Mouse (Mus musculus): Measurements from ENCODE around the gene Piezo1.
A peak's percentile ranks its signal among the peaks of the same experiment; 100 is the strongest.

Piezo1 gene

DNA sequence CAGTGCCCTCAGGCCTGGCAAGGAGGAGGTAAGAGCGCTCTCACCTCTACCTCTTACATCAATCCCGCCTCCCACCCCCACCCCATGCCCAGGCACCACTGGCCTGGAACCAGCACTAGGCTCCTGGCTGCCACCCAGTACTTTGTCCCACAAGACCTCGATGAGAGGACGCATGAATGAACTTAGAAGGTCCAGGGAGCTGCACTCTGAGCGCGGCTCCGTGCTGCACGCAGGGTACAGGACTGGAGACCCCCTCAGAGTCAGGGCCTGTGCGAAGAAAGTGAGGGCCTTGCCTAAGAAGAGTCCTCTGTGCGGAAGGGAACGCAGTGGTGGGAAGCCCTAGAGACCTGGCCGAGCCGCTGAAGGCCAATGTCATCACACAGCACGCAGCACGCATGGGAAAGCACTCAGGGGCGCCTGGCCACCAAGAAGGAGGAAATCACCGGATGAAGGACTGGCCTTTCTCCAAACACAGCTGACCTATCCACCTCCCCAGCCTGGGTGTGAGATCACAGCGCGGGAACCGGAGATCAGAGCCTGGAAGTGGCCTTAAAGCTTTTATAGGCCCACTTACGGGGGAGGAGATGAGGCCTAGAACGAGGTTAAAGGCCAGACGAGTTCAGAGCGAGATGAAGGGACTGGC, 4.2 kb downstream of the Piezo1 start:
- no peak for DNase-seq (ENCODE audit: low read depth, low spot score)

DNA sequence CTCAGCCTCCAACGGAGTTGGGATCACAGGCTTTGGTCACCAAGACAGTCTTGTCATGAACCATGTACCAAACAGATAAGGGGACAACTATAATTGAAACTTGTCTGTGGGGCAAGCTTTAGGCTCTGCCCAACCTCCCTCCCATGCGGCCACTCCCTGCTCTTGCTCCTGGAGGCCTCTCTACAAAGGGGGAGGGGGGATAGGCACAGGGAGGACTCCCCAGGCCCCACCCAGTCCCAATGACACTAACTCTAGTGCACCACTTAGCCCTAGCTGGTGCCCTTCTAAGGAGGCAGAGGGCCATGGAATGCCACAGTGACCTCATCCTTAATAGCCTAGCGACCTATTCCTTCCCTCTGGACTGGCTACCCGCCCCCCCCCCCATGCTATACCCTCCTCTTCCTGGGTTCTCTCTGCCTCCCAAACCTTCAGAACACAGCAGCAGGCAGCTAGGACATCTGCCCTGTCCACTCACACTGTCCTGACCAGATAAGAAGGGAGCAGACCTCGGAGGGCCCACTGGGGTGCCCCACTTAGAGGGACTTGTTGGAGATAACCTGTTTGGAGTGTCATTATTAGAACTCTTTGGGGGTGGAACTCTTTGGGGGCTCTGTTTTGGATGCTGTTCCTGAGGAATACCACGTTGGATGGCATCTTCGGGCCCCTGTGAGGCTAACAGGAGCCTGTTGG, 4.9 kb downstream of the Piezo1 start:
- no peak for DNase-seq (ENCODE audit: low read depth, low spot score)

DNA sequence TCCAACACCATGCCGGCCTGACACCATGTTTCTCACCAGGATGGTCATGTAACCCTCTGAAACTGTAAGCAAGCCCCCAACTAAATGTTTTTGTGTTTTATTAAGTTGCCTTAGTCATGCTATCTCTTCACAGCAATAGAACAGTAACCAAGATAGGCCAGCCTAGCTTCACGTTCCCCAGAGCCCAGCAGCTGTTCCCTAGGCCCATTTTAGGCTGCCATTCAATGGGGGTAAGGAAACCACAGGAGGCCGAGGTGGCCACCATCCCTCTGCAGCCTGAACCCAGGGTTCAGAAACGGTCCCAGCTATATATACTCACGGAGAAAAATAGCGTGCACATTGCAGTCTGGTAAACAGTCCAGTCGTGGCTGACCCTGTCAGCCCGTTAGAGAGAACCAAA, 7.0 kb downstream of the Piezo1 start:
- DNase-seq (ENCODE audit: low read depth, low spot score), result no peak

DNA sequence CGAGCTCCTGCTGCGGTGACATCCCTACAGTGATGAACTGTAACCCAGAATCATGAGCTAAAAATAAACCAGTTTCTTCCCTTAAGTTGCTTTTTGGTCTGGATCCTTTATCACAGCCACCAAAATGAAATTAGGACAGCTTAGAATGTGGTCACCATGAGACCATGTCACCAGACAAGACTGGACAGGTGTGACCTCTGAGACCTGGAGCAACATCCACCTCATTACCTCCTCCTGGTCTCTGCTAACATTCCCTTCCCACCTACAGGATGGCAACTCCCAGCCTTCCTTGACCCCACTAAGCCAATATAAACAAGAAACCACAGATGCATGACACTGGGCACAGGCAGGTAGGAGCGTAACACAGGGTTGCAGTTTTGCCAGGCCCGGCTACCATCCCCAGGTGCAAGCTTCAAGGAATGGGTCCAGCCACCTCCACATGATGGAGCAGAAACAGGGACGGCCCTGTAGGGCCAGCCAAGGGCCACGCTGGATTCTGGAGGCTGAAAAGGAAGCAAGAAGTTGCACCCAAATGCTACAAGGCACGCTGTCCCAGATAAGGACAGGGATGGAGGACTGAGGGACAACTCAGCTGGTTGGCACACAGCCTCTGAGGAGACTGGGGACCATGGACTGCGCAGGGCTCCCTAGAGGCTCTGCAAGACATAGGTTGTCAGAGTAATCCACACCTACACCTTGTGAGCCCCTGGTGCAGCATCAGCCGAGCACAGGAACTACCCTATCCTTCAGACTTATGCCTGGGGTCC, 12.6 kb downstream of the Piezo1 start:
- no peak for DNase-seq (ENCODE audit: low read depth, low spot score)

DNA sequence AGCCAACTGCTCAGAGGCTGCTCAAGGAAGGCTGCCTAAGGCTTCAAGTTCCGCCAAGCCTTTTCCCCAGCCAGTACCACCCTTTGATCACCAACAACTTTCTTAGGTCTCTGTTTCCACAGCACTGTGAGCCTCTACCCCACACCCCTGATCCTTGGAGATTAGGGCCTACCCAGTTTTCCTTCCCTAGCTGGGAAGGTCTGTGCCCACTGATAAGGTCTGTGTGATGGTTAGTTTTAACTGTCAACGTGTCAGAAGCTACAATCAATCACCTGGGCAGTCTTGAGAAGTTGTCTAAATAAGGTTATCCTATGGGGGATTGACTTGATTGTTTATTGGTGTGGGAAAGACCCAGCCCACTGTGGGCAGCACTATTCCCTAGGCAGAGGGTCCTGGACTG, 13.3 kb downstream of the Piezo1 start:
- no peak for DNase-seq (ENCODE audit: low read depth, low spot score)

DNA sequence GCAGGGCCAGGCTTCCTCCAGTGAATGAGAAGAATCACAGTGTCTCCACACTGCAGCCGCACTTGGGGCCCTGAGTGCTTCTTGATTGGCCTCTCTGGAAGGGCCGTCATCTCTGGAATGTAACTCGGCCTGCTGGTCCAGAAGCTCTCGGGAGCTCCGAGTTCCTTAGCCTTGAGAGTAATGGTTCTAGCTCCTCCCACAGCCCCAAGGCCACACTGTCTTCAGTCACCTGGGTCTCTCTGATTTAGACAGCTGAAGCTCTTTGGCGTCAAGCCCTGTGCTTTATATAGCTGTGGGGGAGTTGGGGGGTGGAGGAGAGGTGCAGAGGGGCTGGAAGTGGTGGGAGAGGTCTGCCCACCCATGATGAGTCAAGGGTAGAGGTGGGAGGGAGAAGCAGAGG, 14.1 kb downstream of the Piezo1 start:
- peak; percentile 87 for DNase-seq (ENCODE audit: low read depth, low spot score)

DNA sequence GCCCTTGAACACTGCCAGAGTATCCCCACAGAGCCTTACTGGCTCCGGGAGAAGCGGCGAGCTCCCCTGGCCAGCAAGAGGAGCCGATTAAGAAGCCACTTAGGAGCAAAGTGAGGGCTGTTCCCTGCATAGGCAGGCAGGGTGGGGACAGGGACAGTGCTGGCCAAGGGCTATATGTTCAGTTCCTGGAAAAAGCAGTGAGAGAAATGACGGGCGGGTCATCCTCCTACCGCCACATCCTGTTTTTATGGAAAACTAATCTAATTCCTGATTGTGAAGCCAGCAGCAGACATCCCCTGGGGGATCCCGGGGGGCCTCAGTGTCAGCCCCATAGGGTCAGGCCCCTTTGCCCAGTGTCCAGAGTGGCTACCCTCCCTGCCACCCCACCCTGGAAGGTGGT, 19.8 kb downstream of the Piezo1 start:
- DNase-seq (ENCODE audit: low read depth, low spot score), result no peak

DNA sequence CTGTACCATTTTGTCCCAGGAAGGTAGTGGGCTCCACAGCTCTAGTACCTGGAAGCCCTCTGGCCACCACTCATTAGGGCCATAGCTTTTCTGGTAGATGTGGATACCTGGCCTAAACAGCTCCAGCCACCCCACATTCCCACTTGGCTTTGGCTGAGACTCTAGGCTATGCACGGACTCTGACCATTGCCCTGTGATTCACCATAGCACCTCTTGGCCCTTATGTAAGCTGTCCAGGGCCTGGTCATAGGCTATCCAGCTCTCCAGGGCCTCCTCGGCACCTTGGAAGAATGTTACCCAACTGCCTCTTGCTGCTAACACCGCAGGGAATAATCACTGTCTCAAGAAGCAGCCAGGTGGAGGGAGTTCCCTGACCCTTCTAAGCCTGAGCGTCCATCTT, 22.0 kb downstream of the Piezo1 start:
- no peak for DNase-seq (ENCODE audit: low read depth, low spot score)

DNA sequence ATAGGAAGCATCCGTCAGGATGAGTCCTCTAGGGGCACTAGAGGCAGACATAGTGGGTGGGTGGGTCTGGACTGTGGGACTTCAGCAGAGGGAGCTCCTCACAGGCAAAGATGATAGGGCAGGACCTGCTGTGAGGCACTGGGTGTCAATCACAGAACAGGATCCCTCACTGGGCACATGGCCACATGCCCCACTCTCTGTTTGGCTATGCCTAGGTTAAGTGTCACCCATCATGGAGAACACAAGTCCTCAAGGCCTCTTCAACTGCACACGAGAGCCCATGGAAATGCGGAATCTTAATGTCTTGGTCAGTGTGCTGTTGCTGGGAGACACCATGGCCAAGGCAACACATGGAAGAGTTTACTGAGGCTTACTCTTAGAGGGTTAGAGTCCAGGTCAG, 23.2 kb downstream of the Piezo1 start:
- no peak for DNase-seq (ENCODE audit: low read depth, low spot score)

DNA sequence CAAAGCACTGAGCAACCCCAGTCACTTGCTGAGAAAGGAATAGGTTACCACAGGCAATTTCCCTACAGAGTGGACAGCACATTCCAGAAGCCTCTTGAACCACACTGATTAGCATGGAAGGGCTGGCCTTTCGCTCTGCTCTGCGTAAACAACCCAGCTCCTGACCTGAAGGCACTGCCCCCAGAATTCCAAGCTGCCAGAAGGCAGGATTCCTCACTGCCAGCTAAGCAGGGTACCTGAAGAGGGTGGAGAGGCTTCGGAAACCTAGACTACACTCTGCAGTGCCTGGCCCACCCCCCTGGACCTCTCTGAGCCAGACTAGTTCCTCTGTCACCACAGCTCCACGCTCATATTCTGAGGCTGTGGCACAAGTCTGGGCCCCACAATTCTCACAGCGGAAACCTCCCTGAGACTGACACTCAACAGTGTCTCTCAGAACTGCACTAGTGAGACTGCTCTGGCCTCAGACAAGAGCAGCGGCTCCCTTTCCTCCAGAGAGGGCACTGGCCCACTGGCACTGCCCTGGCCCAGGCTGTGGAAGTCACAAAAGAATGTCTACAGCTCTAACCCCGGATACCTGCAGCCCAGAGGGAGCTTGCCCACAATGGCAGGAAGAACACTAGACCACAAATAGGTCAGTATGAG, 24.5 kb downstream of the Piezo1 start:
- DNase-seq (ENCODE audit: low read depth, low spot score), result no peak

DNA sequence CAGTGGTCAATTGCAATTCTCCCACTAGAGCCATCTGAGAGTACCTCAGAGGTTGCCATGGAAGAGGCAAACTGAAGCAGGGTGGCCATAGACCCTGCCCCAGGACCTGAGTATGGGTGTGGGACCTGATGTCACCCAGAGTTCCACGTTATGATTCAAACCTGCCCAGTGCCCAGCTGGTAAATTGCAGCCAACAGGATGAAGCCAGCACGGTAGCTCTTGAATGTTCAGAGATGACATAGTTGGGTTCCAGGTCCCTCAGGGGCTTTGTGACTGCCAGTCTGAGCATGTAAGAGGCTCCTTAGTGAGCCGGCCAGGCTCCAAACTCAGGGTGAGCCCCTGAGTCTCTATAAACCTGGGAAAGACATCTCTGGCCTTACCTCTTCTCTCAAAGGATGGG, 25.0 kb downstream of the Piezo1 start:
- DNase-seq (ENCODE audit: low read depth, low spot score), result no peak

DNA sequence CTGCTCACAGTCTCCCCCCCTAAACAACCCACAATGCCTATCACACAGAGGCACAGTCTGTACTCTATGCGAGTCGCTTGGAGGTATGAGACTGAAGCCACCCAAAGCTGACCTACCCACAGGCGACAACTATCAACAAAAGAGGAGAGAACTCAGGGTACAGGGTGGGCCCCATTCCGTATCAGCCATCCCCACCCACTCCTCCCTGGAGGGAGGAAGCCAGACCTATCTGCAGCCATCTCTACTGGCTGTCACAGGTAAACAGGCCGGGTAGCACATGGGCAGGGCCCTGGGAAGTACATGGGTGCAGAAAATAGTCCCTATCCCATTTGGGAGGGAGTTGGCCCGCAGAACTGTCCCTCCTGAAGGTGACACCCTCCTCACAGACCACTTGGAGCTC, 26.1 kb downstream of the Piezo1 start:
- DNase-seq (ENCODE audit: low read depth, low spot score), result no peak

DNA sequence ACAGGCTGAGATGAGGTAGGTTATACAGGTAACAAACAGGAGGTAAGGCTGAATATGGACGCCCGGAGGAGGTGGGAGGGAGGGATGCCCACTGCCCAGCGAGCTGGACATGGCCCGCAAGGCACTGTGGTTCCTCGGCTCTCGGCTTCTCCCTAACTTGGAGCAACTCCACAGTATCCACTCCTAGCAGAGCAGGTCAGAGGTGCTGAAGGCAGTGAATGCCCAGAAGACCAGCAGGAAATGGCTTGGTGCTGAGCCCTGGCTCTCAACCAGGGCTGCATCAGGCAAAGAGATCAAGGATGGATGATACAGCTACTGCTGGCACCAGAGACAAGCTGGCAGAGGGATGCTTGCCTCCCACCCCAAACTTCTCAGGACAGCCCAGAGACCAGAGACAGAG, 26.6 kb downstream of the Piezo1 start:
- DNase-seq (ENCODE audit: low read depth, low spot score), result no peak

DNA sequence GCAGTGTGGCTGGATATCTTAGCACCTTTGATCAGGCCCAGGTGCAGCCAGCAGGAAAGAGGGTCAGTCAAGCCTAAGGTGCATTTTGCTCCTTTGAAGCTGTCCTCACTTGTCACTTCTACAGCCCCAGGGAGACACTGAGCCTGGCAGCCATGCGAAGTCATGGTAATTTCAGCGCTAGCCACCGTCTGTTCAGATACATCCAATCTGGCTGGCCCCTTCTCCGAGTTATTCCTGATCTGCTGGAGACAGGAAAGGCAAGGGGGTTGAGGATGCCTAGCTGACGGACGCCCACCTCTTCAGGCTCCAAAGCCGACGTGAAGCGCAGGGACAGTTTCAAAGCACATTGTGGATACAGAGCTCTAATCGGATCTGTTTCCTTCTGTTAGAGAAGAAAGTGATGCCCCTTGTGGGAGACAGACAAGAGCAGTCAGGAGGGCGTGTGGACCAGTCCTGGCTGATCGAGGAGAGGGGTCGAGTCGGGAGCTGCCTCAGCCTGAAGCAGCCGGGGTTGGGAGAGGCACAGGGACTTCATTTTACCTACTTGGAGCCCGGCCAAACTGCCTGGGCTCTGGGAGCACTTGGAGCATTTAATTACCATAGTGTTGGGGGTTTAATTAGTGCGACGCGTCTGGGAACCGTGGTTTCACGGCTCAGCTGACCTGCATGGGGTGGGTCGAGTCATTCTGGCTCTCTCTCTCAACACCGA, 27.3 kb downstream of the Piezo1 start:
- DNase-seq (ENCODE audit: low read depth, low spot score), result no peak

DNA sequence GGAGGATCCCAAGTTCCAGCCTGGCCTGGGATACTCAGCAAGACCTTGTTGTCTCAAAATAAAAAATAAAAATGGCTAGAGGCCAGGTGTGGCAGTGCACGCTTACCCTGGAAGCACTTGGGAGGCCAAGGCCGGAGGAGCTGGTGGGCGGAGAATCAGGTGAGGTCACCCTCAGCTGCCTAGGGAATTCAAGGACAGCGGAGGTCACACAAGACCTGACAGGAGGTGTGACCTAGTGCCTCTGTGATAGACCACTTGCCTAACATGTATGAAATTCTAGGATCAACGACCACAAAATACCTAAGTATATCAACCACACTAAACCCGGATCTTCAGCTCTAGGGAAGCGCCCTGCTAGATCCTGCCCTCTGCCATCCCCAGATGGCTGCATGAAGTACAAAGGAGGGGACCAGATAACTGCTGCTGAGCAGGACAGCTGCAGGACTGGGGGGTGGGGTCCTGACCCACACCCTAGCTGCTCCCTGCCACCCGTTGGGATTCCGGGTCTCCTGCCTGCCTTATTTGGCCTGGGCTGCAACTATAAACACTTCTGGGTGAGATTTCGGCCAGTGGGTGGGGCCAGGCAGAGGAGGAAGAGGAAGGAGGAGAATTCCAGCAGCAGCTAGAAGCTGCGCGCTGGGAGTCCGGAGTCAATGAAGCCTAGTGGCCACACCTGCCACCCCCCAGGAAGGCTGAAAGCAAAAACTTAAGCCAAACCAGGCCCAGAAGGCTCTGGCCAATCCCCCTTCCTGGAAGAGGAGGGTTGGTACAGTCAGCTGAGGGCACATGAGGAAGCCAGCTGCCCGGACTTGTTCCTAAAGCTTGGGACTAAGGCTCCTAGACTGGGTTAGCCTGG, 28.1 kb downstream of the Piezo1 start:
- peak; percentile 100 for DNase-seq (ENCODE audit: low read depth, low spot score)

DNA sequence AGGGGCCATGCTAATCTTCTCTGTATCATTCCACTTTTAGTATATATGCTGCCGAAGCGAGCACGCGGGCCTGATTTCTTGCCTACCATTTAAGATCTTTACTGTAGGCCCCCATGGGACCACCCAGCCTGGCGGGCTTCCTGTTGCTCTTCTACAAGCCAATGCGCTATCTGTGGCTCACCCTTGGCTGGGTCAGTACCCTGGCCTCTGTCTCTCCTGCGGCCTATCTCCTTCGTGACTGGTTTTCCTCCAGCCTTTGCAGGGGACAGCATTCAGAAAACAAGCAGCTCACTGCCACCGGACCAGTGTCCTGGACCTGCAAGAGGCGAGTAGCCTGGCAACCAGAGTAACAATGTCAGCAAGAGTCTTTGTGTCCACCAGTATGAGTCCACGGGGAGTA, 30.5 kb downstream of the Piezo1 start:
- DNase-seq (ENCODE audit: low read depth, low spot score), result no peak

DNA sequence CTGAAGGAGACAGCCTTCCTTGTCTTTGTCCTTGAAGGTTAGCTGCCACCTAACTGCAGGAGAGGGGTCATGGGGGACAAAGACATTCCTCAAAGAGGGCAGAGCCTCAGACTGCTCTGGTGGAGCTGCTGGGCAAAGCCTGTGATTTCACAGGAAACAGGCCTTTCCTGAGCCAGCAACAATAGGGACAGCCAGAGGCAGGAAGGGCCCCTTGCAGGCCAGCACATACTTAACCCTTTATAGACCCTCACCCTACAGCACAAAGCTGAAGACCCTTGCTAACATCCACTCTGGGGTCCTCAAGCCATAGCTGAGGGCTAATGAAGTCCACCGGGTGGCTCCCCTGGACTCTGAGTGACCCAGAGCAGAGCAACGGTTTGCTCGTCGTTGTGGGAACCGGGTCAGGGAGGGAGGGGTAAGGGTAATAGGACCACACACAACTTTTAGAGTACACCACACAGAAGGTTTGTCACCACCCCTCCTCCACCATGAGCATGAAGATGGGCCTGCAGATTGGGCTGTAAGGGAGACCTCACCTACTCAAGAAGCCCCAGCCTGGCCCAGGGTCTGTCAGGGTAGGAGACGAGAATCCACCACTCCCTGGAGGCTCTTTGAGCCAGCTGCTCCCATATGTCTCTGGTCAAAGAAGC, 33.5 kb downstream of the Piezo1 start:
- no peak for DNase-seq (ENCODE audit: low read depth, low spot score)

DNA sequence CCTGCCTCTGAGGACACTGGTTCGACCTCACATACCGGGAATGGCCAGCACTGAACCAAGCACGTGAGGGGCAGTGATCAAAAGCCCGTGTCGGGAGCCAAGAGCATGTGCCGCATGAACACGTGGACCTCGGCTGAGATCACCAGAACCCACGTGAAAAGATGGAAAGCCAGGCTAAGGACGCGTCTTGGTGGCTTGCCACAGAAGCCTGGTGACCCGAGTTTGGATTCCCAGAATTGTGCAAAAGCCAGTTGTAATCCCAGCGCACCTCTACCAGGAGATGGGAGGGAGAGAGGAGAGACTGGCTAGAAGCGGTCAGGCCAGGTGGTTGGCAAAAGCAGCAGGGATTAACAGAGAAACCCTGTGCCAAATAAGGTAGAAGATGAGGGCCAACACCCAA, 35.4 kb downstream of the Piezo1 start:
- DNase-seq (ENCODE audit: low read depth, low spot score), result no peak

DNA sequence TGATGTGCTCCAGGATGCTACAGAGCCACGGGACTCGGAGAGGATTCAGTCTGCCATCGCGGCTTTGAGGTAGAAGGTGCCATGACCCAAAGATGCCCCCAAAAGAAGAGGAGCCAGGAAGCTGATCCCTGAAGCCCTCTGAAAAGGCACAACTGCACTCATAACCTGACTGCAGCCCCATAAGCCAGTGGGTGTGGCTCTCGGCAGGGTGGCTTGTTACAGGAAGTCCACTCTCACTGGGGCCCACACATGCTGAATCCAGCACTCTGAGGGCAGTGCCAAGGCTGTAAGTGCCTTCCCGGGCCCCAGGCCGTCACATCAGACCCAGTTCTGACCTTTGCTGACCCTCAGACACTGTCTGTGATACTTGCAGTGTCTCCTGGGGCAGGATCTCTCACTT, 38.7 kb downstream of the Piezo1 start:
- no peak for DNase-seq (ENCODE audit: low read depth, low spot score)

DNA sequence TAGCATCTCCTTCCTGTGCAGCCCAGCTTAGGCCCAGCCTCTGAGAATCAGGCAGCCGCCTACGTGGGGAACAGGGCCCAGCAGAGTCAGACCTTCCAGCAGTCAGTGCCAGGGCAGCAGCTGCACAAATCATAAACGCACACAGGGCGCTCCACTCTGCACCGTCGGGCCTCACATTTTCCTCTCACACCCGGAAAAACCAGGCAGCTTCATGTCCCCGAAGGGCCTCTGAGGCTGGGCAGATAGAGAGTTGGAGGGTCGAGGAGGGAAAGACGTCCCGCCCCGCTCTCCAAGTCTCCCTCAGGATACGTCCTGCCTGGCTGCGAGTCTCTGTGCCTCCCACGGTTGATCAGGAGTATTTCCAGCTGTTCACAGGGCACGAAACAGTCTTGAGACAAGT, 39.6 kb downstream of the Piezo1 start:
- DNase-seq (ENCODE audit: low read depth, low spot score), result no peak

Data from R1 (cell line).